Mouse (Mus musculus) Muller cell, postnatal 12 days (primary cell): ENCODE measurements at regions not wholly inside any gene's neighbourhood (a gene's known extent, or its start where the extent isn't known, plus 50 kb on each side); places are given as distances from the start of the nearest gene placed in this dataset.
"Not testable (repeated sequence)": the region's sequence is repeated elsewhere in the genome, so short reads cannot be mapped to it uniquely, and the experiment has no call there.

Source experiments
- DNase-seq: peaks from one replicate; pipeline ENCODE4 v3.0.0-alpha.2; 2015; ENCODE audit errors: inconsistent ontology term

DNA sequence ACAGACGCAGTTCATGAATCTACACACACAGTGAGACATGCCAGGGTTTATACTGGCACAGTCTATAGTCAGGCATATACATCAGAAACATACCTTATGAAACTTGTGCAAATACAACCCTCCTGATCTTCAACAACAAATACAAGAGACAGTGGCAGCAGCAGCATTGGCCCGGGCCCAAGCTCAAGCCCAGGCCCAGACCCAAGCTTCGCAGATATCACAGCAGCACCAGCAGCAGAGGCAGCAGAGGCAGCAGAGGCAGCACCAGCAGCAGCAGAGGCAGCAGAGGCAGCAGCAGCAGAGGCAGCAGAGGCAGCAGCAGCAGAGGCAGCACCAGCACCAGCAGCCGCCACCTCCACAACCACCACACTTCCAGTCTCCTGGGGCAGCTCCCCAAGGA, 80.0 kb downstream of the Samd9l start:
- DNase-seq = no peak

DNA sequence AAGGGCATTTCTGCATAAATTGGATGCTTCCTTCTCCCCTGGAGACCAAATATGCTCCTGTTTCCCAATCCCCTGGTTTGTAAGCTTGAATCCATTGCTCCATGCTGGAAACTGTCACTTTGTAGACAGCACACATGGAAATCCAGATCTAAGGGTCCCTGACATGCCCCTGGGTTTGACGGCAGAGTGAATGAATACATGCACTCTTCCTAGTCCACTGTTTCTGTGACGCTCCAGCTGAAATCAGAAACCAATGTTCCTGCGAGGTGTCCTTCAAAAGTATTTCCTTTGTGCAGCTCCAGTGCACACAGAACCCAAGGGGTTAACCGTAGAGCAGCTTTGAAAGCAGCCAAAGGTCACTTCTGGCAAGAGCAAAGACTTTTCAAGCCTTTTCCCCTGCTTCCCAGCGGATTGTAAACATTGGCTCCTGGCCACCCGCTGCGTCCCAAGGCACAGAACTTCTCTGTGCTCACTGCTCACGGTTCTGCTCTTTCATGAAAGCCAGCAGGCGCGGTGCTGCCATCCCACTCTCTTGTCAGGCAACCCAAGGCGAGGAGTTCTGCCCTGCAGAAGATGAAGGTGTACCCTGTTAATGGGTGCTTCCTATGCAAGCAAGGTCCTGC, 91.7 kb downstream of the Samd9l start:
- peak; percentile 33 for DNase-seq

DNA sequence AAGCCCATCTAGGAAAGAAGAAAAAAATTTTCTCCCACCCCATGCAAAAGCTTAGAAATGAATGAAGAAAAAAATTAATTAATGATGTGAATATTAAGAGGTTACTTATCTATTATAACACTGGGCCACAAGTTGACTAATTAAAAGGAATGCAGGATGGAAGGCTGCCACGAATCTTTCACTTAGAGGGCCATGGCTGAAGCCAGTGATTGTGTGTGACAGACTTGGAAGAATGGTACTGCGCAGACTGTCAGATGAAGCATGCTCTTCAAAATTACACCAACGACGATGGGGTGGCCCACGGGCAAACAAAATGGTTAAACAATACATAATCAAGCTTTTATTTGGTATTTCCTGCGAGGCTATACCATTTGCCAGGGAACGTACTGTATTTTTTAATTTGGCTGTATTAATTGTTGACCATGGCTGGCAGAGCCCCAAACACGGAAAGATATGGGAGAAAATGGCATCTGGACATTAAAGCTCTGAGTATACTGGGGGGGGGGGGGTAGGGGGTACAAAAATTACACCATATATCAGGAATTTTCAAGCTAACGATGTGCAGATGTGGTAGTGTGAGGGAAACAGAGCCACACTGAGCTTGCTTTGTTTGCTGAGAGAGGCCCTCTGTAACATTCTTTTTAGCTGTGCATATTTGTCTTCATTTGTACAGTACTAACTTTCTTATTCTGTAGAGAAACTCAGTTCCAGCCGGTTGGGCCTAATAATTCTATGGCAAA, 94.3 kb downstream of the Samd9l start:
- DNase-seq = peak; percentile 72

DNA sequence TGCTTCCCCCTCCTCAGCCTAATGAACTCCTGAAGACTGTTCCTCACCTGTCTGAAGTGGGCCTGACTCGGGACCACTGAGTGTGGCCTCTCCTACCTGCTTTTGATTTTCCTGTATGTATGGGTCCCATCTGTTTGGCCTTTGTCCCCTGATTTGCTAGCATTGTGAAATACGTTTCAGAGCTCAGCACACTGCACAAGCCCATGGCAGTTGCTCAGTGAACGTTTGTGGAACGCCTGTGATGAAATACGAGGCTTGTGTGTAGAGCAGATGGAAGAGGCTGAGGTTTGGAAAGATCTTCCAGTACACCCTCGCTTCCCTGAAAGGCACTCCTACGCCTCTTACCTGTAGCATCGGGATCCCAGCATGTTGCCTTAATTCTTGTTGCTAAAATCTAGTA, 106.1 kb downstream of the Samd9l start:
- not testable (repeated sequence) for DNase-seq

DNA sequence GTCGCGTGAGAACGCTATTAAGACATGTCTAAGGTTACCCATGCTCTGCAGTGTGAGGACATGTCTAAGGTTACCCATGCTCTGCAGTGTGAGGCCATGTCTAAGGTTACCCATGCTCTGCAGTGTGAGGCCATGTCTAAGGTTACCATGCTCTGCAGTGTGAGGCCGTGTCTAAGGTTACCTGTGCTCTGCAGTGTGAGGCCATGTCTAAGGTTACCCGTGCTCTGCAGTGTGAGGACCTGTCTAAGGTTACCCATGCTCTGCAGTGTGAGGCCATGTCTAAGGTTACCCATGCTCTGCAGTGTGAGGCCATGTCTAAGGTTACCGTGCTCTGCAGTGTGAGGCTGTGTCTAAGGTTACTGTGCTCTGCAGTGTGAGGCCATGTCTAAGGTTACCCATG, 107.4 kb downstream of the Samd9l start:
- not testable (repeated sequence) for DNase-seq

DNA sequence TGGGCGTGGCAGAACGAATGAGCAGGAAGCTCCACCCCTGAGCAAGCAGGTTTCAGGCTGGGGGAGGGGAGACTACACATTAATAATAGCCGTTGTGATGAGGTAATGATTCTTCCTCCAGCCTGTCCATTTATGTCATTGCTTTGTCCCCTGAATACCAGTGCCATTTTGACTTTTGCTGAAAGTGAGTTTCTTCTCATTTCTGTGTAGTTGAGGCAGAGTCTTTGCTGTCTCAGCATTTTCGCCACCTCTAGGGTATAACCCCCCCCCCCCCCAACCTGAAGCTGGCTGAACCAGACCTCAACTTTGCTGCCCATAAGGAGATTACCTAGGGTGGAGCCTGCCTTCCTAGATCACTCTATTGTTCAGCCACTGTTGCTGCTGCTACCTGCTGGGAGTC, 130.6 kb downstream of the Samd9l start:
- not testable (repeated sequence) for DNase-seq

DNA sequence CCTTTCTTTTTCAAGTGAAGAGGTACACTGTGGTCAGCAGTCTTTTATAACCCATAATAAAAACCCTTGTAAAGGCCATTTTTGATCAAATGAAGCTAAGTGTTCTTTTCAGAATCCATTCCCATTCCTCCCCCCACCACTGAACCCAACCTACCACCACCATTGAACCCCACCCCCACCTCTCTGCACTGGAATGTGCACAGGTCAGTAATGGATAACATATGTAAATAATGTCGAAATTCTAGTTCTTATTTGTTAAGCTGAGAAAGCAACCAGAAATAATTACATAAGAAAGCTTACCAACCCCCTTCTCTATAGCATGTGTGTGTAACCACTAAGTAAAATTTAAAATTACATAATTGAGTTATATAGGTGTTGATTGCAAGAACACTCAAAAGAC, 133.9 kb downstream of the Samd9l start:
- not testable (repeated sequence) for DNase-seq
